Mouse (Mus musculus) G1E-ER4 (cell line): ENCODE measurements around the gene Il10. TPM values are rescaled to one million over a fixed set of nuclear protein-coding genes. Genes with fewer than 3 reads are reported as not detected.

ENCODE experiments used
- GATA1 ChIP-seq: IDR thresholded peaks from one replicate; pipeline ENCODE4 v1.8.0; 2012; ENCODE audit warnings: low read length, inconsistent platforms
- polyA plus RNA-seq: library from polyadenylated mRNA; stranded (reverse); fragments of >175 nt; gene quantifications from 2 replicates; pipeline ENCODE4 v1.2.3, GENCODE M21; 2012

The Il10 gene
- polyA plus RNA-seq, 1 experiment = not detected

GRCm38 (mm10) chr1:131031267-131031666 is 11.6 kb downstream of the Il10 start:
- TF ChIP-seq GATA1 = no peak

GRCm38 (mm10) chr1:131038001-131038400 is 18.4 kb downstream of the Il10 start:
- TF ChIP-seq GATA1 = no peak

DNA sequence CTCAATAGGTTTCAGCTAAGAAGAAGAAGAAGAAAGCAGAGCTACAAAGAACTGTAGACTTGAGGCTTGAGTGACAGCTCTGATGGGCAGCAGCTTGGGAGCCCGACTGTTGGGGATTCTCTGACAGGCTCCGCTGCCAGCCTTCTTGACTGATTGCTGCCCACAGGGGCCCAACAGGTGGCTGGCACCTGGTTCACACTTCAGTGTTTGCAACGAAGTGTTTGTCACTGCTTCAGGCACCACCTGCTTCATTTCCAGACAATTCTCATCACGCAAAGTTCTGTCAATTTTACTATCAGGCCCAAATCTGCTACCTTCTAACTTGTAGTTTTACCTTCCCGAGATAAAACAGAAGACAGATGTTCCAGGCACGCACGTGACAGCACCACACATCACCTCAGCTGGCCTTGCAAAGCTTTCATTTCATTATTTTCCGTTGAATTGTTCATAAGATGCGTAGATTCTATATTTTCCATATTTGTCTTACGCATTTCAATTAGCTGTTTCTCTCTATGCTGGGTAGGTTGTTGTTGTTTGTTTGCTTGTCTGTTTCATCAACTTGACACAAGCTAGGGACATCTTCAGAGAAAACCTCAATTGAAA is 18.9 kb downstream of the Il10 start:
- no peak for TF ChIP-seq GATA1

DNA sequence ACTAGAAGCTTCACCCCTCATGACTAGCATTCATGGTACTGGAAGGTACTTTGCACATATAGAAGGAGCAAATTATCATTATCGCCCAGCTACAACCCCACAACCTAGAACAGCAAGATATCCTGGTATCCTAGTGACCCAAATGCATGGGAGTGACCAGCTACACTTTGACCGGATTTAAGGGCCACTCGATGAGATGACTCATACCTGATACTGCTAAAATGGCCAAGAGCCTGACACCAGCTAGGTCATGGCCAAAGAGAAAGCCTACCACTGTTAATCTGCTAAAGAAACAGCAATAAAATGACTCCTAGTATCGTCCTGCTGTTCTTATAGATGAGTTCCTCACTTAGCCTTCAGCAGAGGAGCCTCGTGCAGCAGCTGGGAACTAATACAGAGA is 19.8 kb downstream of the Il10 start:
- TF ChIP-seq GATA1 = no peak

GRCm38 (mm10) chr1:131042263-131042662 is 22.6 kb downstream of the Il10 start:
- TF ChIP-seq GATA1 = no peak

GRCm38 (mm10) chr1:131042721-131043120 is 23.1 kb downstream of the Il10 start:
- no peak for TF ChIP-seq GATA1

- TF ChIP-seq GATA1 = no peak
Observed at GRCm38 (mm10) chr1:131043636-131044035, 24.0 kb downstream of the Il10 start.

- no peak for TF ChIP-seq GATA1
Observed at GRCm38 (mm10) chr1:131045723-131046355, 26.2 kb downstream of the Il10 start.

DNA sequence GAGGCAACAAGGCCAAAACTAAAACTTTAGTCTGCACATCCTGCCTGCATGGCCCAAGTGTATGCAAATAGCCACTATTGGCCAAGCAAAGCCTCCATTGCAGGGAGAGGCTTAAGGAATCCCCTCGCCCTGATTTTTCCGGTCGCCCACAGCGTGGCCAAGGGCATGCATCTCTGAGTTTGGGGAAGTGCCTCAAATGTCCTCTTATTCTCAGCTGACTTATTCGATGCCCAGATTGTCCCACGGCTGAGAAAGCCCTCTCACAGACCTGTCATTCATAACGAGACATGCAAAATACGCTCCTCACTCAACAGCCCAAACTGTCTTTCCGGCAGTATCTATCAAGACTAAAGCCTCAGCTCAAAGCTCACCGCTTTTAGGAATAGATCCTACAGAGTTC is 27.0 kb downstream of the Il10 start:
- TF ChIP-seq GATA1 = no peak

DNA sequence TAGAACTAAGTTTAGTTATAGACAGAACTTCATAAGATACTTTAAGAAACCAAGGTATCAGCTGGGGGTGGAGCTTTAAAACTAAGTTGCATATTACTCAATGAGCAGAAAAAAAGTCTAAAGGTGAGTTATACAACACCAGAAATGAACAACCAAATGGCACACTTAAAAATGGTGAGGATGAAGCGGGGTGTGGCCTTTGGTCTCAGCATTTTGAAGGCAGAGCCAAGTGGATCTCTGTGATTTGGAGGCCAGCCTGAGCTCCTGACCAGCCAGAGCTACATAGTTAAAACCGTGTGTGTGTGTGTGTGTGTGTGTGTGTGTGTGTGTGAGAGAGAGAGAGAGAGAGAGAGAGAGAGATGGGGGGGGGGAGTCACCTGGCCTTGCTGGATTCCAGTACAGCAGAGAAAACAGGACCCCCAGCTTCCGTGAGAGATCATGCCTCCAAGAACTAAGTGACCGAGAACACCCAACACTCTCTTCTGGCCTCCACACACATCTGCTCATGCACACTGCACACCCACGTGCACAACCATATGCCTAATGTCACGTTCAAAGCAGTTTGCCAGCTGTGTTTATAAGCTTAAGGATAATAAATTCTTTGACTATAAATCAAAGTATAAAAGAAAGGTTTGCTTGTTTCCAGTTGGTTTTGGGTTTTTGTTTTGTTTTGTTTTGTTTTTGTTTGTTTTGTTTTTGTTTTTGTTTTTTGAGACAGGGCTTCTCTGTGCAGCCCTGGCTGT is 28.6 kb downstream of the Il10 start:
- no peak for TF ChIP-seq GATA1

DNA sequence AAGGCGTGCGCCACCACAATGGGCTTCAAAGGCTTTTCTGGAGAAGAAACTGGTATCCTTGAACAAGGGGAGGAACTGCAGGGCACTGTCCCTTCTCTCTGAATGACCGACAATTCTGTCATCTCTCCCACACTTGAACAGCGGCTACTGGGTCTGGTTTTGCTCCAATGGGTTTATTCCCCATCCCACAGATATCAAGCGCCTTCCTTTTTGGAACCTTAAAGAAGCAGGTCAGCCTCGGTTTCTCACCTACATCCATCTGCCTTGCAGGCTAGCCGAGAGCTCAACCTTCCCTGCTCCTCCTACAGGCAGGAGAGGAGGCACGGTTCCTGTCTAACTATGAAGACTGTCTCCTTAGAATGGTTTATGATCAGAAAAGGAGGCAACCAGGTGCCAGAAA is 29.3 kb downstream of the Il10 start:
- TF ChIP-seq GATA1 = no peak

DNA sequence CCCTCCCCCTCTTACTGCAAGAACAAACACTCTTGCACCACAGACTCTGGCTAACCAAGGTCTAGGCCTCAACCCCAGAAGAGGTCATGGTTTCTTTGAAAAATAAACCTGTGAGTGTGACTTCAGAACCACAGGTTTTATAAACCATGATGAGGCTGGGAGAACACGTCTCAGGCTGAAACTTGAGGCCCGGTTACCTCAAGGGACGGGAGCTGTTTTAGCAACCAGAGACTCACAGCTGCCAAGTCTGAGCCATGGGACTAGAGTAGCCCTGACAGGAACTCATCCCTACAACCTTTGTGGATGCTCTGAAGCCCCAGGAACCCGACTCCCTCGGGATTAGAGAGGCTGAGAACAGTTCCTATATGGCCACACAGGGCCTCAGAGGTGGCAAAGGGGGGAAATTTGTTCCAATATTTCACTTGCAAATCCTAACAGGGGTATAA is 29.7 kb downstream of the Il10 start:
- TF ChIP-seq GATA1 = no peak

DNA sequence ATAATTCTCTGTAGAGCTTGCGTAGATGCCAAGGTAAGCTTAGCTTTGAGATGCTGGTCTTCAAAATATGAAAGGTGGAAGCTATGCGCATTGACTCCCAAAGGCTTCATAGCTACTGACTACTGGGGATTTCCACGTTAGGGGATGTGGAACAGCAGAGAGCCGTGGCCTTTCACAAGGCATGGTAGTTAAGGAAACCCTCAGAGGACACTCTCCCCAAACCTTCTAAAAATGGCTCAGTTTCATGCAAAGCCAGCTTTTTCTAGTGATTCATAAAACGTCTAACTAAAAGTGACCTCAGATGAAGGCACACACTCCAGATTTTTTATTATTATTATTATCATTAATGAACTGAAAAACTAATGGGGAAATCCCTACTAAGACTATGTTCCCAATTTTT is 30.4 kb downstream of the Il10 start:
- TF ChIP-seq GATA1 = no peak

DNA sequence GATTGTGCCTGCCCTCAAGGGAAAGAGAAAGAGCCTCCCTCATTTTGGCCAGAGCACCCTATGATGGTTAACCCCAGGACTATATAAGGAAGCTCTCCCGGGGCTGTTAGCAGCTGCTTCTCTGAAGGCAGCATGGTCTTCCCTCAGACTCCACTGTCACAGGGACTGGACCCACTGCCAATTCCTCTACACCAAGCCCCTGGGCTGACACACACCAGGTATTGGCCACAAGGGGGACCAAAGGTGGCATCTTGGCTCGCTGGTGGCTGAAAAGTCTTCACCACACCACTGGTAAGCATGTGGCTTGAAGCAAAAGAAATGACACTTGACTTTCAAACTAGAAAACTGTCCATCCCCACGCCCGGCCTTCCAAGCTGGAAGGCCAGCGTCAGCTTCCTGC is 31.0 kb downstream of the Il10 start:
- no peak for TF ChIP-seq GATA1

DNA sequence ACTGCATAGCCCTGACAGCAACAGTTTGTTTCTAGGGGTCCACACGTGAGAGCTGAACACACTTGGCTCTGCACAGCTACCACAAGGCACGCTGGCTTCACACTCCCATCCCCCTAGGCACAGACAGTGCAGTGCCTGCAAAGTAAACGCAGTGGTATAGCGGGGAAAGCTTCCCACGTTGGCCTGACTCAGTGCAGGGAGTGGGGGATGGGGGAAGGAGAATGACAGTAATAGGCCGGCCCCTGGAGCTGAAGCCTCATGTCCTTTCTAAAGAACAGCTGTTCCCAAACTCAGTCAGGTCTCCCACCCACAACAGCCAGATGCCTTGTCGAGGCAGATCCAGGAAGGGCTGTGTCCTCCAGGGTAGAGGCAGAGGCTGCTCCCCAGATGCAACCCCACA is 31.4 kb downstream of the Il10 start:
- TF ChIP-seq GATA1 = no peak

DNA sequence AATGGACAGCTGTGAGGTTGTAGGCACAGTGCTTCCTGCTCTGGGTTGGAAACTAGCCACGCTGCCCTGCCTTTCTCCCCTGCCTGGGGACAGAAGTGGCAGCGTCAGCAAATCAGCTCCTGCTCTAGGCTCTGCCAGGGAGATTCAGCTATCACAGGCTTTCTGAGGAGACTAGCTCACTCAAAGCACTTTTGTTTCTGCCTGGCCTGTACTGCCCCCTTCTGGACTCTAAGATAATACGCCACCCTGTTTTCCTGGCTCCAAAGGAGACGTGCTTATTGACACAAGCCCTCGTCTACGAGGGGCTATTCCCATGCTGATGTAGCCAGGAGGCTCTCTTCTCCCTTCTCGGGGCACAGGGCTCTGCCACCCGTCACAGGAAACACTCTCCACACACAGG is 33.6 kb downstream of the Il10 start:
- TF ChIP-seq GATA1 = no peak

- no peak for TF ChIP-seq GATA1
Observed at GRCm38 (mm10) chr1:131053656-131054055, 34.0 kb downstream of the Il10 start.
